Mouse (Mus musculus) cerebellum, adult 2 months (tissue): ENCODE data around the gene Mars. TPM values are rescaled to one million over a fixed set of nuclear protein-coding genes. Genes with fewer than 3 reads are reported as not detected.
A peak's percentile ranks its signal among the peaks of the same experiment; 100 is the strongest.

Experiments used
- DNase-seq, 2 experiments: peaks; one replicate each; pipeline ENCODE4 v3.0.0; 2021
- H3K27ac ChIP-seq: fragments of 200-500 bp; 2 replicates; pipeline ENCODE4 v1.5.1; 2012; ENCODE audit warnings: low read length, control low read depth, inconsistent platforms; ENCODE audit not compliant: insufficient read depth
- H3K27me3 ChIP-seq: fragments of 200-500 bp; 2 replicates; pipeline ENCODE4 v1.6.1; 2012; ENCODE audit warnings: inconsistent platforms, mild to moderate bottlenecking, low read length, moderate library complexity; ENCODE audit not compliant: control insufficient read depth, insufficient read depth
- H3K4me1 ChIP-seq: fragments of 200-500 bp; 2 replicates; pipeline ENCODE4 v1.6.1; 2011; ENCODE audit warnings: low read length; ENCODE audit not compliant: control insufficient read depth, insufficient read depth
- H3K4me3 ChIP-seq: fragments of 200-500 bp; replicated peaks from 2 replicates; pipeline ENCODE3; 2011; ENCODE audit warnings: mild to moderate bottlenecking, low read depth, low read length, control low read depth; ENCODE audit not compliant: insufficient read depth
- CTCF ChIP-seq: fragments of 200-500 bp; IDR thresholded peaks from 2 replicates; pipeline ENCODE4 v1.5.1; 2011; ENCODE audit warnings: low read depth, mild to moderate bottlenecking, control low read depth, low read length, moderate library complexity, borderline replicate concordance; ENCODE audit not compliant: insufficient read depth
- POLR2A ChIP-seq: fragments of 200-500 bp; IDR thresholded peaks from 2 replicates; pipeline ENCODE4 v1.6.1; 2011; ENCODE audit warnings: low read length, control low read depth, borderline replicate concordance; ENCODE audit not compliant: insufficient read depth
- WGBS: fragments of 180-500 bp; shearing (Covaris S2); methylation state at CpG from one replicate; pipeline ENCODE4 v1.1.7; 2018; 5-methylcytosine and 5-hydroxymethylcytosine counted together
- polyA plus RNA-seq: library from polyadenylated mRNA; depleted of rRNA; stranded (reverse); fragments of >200 nt; gene quantifications from 2 replicates; pipeline ENCODE4 v1.2.3, GENCODE M21; 2012

Gene Mars
- polyA plus RNA-seq, 1 experiment, result 81.6 TPM

GRCm38 (mm10) chr10:127350594-127351284 lies 39.2 kb upstream of the Mars start:
- Histone ChIP-seq H3K4me3 (peak overlapping the region; percentile 33), H3K4me1 (peaks cover 12% of the 10 kb centered on the region), H3K27ac (no peak overlapping the region), H3K27me3 (no peaks in the 10 kb centered on the region)
- peak; percentile 89 for TF ChIP-seq CTCF
- 0 out of 2 replicates have a peak, but pooled peaks have one; percentile 9 for TF ChIP-seq POLR2A
- WGBS, result 16% methylated on average over 24 of the region's 24 CpGs
- DNase-seq, result peak; percentile 81 to 85

- DNase-seq, result no peak
- H3K4me3 ChIP-seq, result no peak overlapping the region
These were observed 38.2 kb upstream of the Mars start for GRCm38 (mm10) chr10:127349810-127350209.

GRCm38 (mm10) chr10:127348957-127349356 lies 37.4 kb upstream of the Mars start:
- H3K4me1 ChIP-seq, result peaks cover 7% of the 10 kb centered on the region
- no peaks in the 10 kb centered on the region; the same call in 1 of the 2 replicates for H3K27me3 ChIP-seq
- no peak overlapping the region for H3K4me3 ChIP-seq
- DNase-seq, result no peak
- H3K27ac ChIP-seq, result no peak overlapping the region
- WGBS, result 71% methylated on average over 4 of the region's 4 CpGs
- TF ChIP-seq CTCF (peak; percentile 16; the same call in 1 of the 2 replicates), POLR2A (no peak)

More at GRCm38 (mm10) chr10:127349810-127350209, 38.2 kb upstream of the Mars start:
- WGBS, result 58% methylated on average over 8 of the region's 8 CpGs
- Histone ChIP-seq H3K27me3 (no peaks in the 10 kb centered on the region; the same call in 1 of the 2 replicates), H3K27ac (no peak overlapping the region), H3K4me1 (peaks cover 12% of the 10 kb centered on the region)
- no peak for TF ChIP-seq CTCF
- TF ChIP-seq POLR2A, result no peak

GRCm38 (mm10) chr10:127346173-127346572 lies 34.6 kb upstream of the Mars start:
- peaks cover 4% of the 10 kb centered on the region; the same call in 1 of the 2 replicates for H3K4me1 ChIP-seq
- no peak for TF ChIP-seq CTCF
- TF ChIP-seq POLR2A, result no peak
- no peak for DNase-seq
- WGBS, result 75% methylated on average over 3 of the region's 3 CpGs
- H3K27me3 ChIP-seq, result no peaks in the 10 kb centered on the region; the same call in 1 of the 2 replicates
- H3K4me3 ChIP-seq, result no peak overlapping the region
- H3K27ac ChIP-seq, result no peak overlapping the region

- Histone ChIP-seq H3K27me3 (no peaks in the 10 kb centered on the region; the same call in 1 of the 2 replicates), H3K4me3 (no peak overlapping the region), H3K4me1 (no peaks in the 10 kb centered on the region), H3K27ac (no peak overlapping the region)
- TF ChIP-seq POLR2A, result no peak
- no peak for DNase-seq
- 77% methylated on average over 3 of the region's 3 CpGs for WGBS
These were observed 31.4 kb upstream of the Mars start for GRCm38 (mm10) chr10:127343029-127343428.

- H3K27ac ChIP-seq, result no peak within 1 kb of the TSS
- H3K27me3 ChIP-seq, result no peaks in the 10 kb centered on the region; the same call in 1 of the 2 replicates
- DNase-seq, result peak; percentile 78 to 89
- WGBS, result under 1% methylated on average over 29 of the region's 29 CpGs
- peak; percentile 86 for TF ChIP-seq CTCF
- TF ChIP-seq POLR2A, result no peak
- H3K4me1 ChIP-seq, result no peaks in the 10 kb centered on the region
- H3K4me3 ChIP-seq, result peak within 1 kb of the TSS; percentile 39
These were observed 30.5 kb upstream of the Mars start, which contains the start of gene Gli1 for GRCm38 (mm10) chr10:127341891-127342639. TSS of gene Gli1 (minus strand) at chr10:127341974.

- Histone ChIP-seq H3K27ac (no peak overlapping the region), H3K27me3 (no peaks in the 10 kb centered on the region; the same call in 1 of the 2 replicates), H3K4me1 (no peaks in the 10 kb centered on the region), H3K4me3 (no peak overlapping the region)
- TF ChIP-seq POLR2A (no peak), CTCF (no peak)
- no peak for DNase-seq
- 0% methylated on average over 11 of the region's 11 CpGs for WGBS
These were observed 29.7 kb upstream of the Mars start for GRCm38 (mm10) chr10:127341360-127341690.
